ENCODE assay signal across 26 mouse cellular contexts in the genomic region with DNA sequence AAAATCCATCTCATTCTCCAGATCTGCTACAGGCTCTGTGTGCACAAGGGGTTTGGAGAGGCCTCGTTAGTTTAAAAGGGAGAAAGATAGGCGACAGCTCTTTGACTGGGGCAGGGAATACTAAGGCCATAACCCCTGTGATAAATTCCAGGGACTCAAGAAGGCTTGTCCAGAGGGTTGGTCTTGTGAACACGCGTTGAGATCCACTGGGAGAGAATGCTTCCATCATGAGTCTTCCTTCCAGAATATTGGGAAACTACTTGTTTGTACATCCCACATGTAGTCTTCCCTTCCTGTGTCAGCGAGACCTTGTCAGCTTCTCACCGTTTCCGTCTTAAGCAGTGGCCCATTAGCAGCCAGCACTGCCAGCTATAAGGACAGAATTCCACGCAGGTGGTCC.
"Had no signal": no experiment of that assay in that cellular context is flagged by ENCODE, and none has a peak within 500 bp of the region (broad histone marks: within the 10 kb centered on the region; RNA-seq: fewer than 3 reads in every experiment).

No protein-coding gene starts in this region.

- DNase-seq: gastrocnemius, postnatal 14 days; gastrocnemius, postnatal 36 days; heart, postnatal 14 days; heart, postnatal 36 days; kidney, adult 11 months; kidney, adult 2 months; kidney, adult 9 months; kidney, postnatal 14 days; kidney, postnatal 36 days; layer of hippocampus, adult 9-11 months; layer of hippocampus, postnatal 36 days; left cerebral cortex, postnatal 4 days had no signal

- ATAC-seq: hindbrain, postnatal 0 days; intestine, embryonic 16.5 days; liver, embryonic 12.5 days had no signal

- H3K4me1 ChIP-seq: heart, embryonic 15.5 days; hindbrain, embryonic 10.5 days; liver, embryonic 12.5 days had no signal

- H3K9ac ChIP-seq: heart, embryonic 13.5 days; heart, embryonic 15.5 days; hindbrain, embryonic 13.5 days; hindbrain, embryonic 15.5 days; kidney, embryonic 15.5 days; limb, embryonic 12.5 days; limb, embryonic 15.5 days; liver, embryonic 12.5 days; liver, embryonic 14.5 days had no signal

- H3K4me3 ChIP-seq: heart, embryonic 13.5 days; heart, embryonic 15.5 days; hindbrain, embryonic 10.5 days; hindbrain, embryonic 13.5 days; hindbrain, embryonic 15.5 days; kidney, embryonic 15.5 days; limb, embryonic 12.5 days; limb, embryonic 15.5 days; liver, embryonic 12.5 days had no signal

- H3K27ac ChIP-seq: heart, embryonic 13.5 days; heart, embryonic 15.5 days; hindbrain, embryonic 10.5 days; hindbrain, embryonic 13.5 days; hindbrain, embryonic 15.5 days; hindbrain, postnatal 0 days; kidney, embryonic 15.5 days; kidney, postnatal 0 days; limb, embryonic 12.5 days; limb, embryonic 15.5 days; liver, embryonic 12.5 days; liver, embryonic 14.5 days had no signal

- H3K4me2 ChIP-seq: heart, embryonic 11.5 days; heart, embryonic 13.5 days; heart, embryonic 15.5 days; hindbrain, embryonic 13.5 days; hindbrain, embryonic 15.5 days; kidney, embryonic 15.5 days; limb, embryonic 12.5 days; limb, embryonic 15.5 days; liver, embryonic 12.5 days had no signal

- H3K9me3 ChIP-seq: heart, embryonic 13.5 days; heart, embryonic 15.5 days; hindbrain, embryonic 10.5 days; hindbrain, embryonic 13.5 days; hindbrain, embryonic 15.5 days; kidney, embryonic 15.5 days; limb, embryonic 12.5 days; limb, embryonic 15.5 days; liver, embryonic 12.5 days had no signal

- H3K36me3 ChIP-seq: heart, embryonic 13.5 days; heart, embryonic 15.5 days; hindbrain, embryonic 10.5 days; hindbrain, embryonic 13.5 days; hindbrain, embryonic 15.5 days; kidney, embryonic 15.5 days; limb, embryonic 12.5 days; limb, embryonic 15.5 days; liver, embryonic 12.5 days had no signal

- H3K27me3 ChIP-seq: heart, embryonic 13.5 days; heart, embryonic 15.5 days; hindbrain, embryonic 13.5 days; hindbrain, embryonic 15.5 days; kidney, embryonic 15.5 days; limb, embryonic 12.5 days; limb, embryonic 15.5 days; liver, embryonic 12.5 days had no signal
